Comparison of ENCODE assay signal across 8 mouse cellular contexts in genomic region chr9:57504381-57504700, GRCm38 (mm10). TPM values are rescaled to one million over a fixed set of nuclear protein-coding genes. Genes with fewer than 3 reads are reported as not detected.
A peak's percentile ranks its signal among the peaks of the same experiment; 100 is the strongest.
DNase-seq lines count a peak whose midpoint lies in the region; ATAC-seq and TF ChIP-seq lines count a peak whose summit lies in the region.

No protein-coding gene starts in this region.

- no peak overlapping the region for H3K27ac ChIP-seq in embryonic facial prominence, embryonic 13.5 days
- H3K27ac ChIP-seq in heart, embryonic 16.5 days (ENCODE audit: low read length): no peak overlapping the region
- H3K27ac ChIP-seq in lung, embryonic 15.5 days: no peak overlapping the region
- peak overlapping the region; percentile 97 for H3K27ac ChIP-seq in olfactory bulb, adult 2 months (ENCODE audit: insufficient read depth, low read depth, low read length)

- H3K4me2 ChIP-seq in embryonic facial prominence, embryonic 13.5 days: peak overlapping the region; percentile 91
- peak overlapping the region; percentile 99 for H3K4me2 ChIP-seq in heart, embryonic 16.5 days (ENCODE audit: low read depth, low read length)
- H3K4me2 ChIP-seq in lung, embryonic 15.5 days: peak overlapping the region; percentile 84

- peaks cover 38% of the 10 kb centered on the region for H3K4me1 ChIP-seq in embryonic facial prominence, embryonic 13.5 days
- H3K4me1 ChIP-seq in heart, embryonic 16.5 days (ENCODE audit: control insufficient read depth, insufficient read depth, low read length): peaks cover 42% of the 10 kb centered on the region
- H3K4me1 ChIP-seq in lung, embryonic 15.5 days: peaks cover 34% of the 10 kb centered on the region
- peaks cover 30% of the 10 kb centered on the region for H3K4me1 ChIP-seq in olfactory bulb, adult 2 months (ENCODE audit: control insufficient read depth, insufficient read depth, low read length)

- H3K27me3 ChIP-seq in embryonic facial prominence, embryonic 13.5 days: peaks cover 75% of the 10 kb centered on the region
- H3K27me3 ChIP-seq in heart, embryonic 16.5 days (ENCODE audit: control insufficient read depth, insufficient read depth, low read length): peaks cover 43% of the 10 kb centered on the region
- peaks cover 74% of the 10 kb centered on the region for H3K27me3 ChIP-seq in lung, embryonic 15.5 days

- 1% methylated on average over 34 of the region's 34 CpGs for WGBS in embryonic facial prominence, embryonic 13.5 days
- WGBS in heart, embryonic 16.5 days: 1% methylated on average over 34 of the region's 34 CpGs
- 2% methylated on average over 34 of the region's 34 CpGs for WGBS in lung, embryonic 15.5 days
- WGBS in olfactory bulb, adult 2 months: under 1% methylated on average over 34 of the region's 34 CpGs

- ATAC-seq in embryonic facial prominence, embryonic 13.5 days (ENCODE audit: insufficient number of reproducible peaks, insufficient read depth, low FRiP score, low TSS enrichment, low read depth): no peak
- ATAC-seq in heart, embryonic 16.5 days (replicated peaks; ENCODE audit: extremely low read depth, insufficient read depth, low FRiP score): 0 out of 2 replicates have a peak, but pooled peaks have one; percentile 34
- ATAC-seq in lung, embryonic 15.5 days (ENCODE audit: borderline replicate concordance, extremely low read depth, low FRiP score, low TSS enrichment): peak; percentile 48; the same call in 1 of the 2 replicates

- peak; percentile 18; the same call in 1 of the 2 replicates for TF ChIP-seq CTCF in olfactory bulb, adult 2 months (IDR thresholded peaks at IDR 0.05; ENCODE audit: insufficient read depth, low read depth, low read length)

- TF ChIP-seq POLR2A in olfactory bulb, adult 2 months (IDR thresholded peaks at IDR 0.05; ENCODE audit: insufficient read depth, low read depth, low read length): no peak; the same call in 1 of the 2 replicates

- peak; percentile 96 for DNase-seq in heart, adult 11 months
- no peak for DNase-seq in heart, adult 8-10 months (ENCODE audit: low spot score)
- DNase-seq in kidney, postnatal 10 days: peak; percentile 76
- DNase-seq in thymus, adult 18-20 months: peak; percentile 31 to 32

- peak overlapping the region; percentile 49 for H3K4me3 ChIP-seq in embryonic facial prominence, embryonic 13.5 days
- peak overlapping the region; percentile 62 for H3K4me3 ChIP-seq in heart, embryonic 16.5 days (ENCODE audit: low read length)
- peak overlapping the region; percentile 43 for H3K4me3 ChIP-seq in lung, embryonic 15.5 days
- peak overlapping the region; percentile 60 for H3K4me3 ChIP-seq in olfactory bulb, adult 2 months (ENCODE audit: insufficient read depth, low read depth, low read length)

- H3K36me3 ChIP-seq in embryonic facial prominence, embryonic 13.5 days: no peaks in the 10 kb centered on the region
- H3K36me3 ChIP-seq in heart, embryonic 16.5 days (ENCODE audit: control insufficient read depth, insufficient read depth): no peaks in the 10 kb centered on the region
- no peaks in the 10 kb centered on the region for H3K36me3 ChIP-seq in lung, embryonic 15.5 days

- no peaks in the 10 kb centered on the region for H3K9me3 ChIP-seq in embryonic facial prominence, embryonic 13.5 days
- H3K9me3 ChIP-seq in heart, embryonic 16.5 days (replicated peaks; ENCODE audit: control insufficient read depth, low read length): no peaks in the 10 kb centered on the region
- no peaks in the 10 kb centered on the region for H3K9me3 ChIP-seq in lung, embryonic 15.5 days

- H3K9ac ChIP-seq in embryonic facial prominence, embryonic 13.5 days: peak overlapping the region; percentile 63
- H3K9ac ChIP-seq in heart, embryonic 16.5 days (ENCODE audit: low read length): peak overlapping the region; percentile 72
- peak overlapping the region; percentile 2; the same call in 1 of the 2 replicates for H3K9ac ChIP-seq in lung, embryonic 15.5 days

RNA-seq across cellular contexts. Expression of gene Rpp25, which starts 0.5 kb away (rescaled TPM):
- 1 to 10 TPM; 2.0 to 3.7 (median 2.0) TPM for total RNA-seq in heart, adult 8-10 months (2022)
- 0.61 and 1.3 TPM in 2 replicates for polyA plus RNA-seq in embryonic facial prominence, embryonic 13.5 days (2015; fragmentation: Nextera tagmentation; extraction: Ambion mirVana)
- 11.5 and 15.9 TPM in 2 replicates for polyA plus RNA-seq in heart, embryonic 16.5 days (2015; fragmentation: Nextera tagmentation; extraction: Ambion mirVana)
- polyA plus RNA-seq in lung, embryonic 15.5 days (2015; fragmentation: Nextera tagmentation; extraction: Ambion mirVana): 2.2 and 2.9 TPM in 2 replicates
- polyA plus RNA-seq in olfactory bulb, adult 2 months (2012; ENCODE audit: insufficient read depth, insufficient read length, low replicate concordance, missing spikeins): not detected in 2 replicates

RNA-seq across cellular contexts. Expression of gene Cox5a, which starts 16.7 kb away (rescaled TPM):
- total RNA-seq in heart, adult 8-10 months (2022): 1,000 to 10,000 TPM; 2,249 to 2,640 (median 2,421) TPM
- 473 and 528 TPM in 2 replicates for polyA plus RNA-seq in embryonic facial prominence, embryonic 13.5 days (2015; fragmentation: Nextera tagmentation; extraction: Ambion mirVana)
- 1,790 and 1,803 TPM in 2 replicates for polyA plus RNA-seq in heart, embryonic 16.5 days (2015; fragmentation: Nextera tagmentation; extraction: Ambion mirVana)
- polyA plus RNA-seq in lung, embryonic 15.5 days (2015; fragmentation: Nextera tagmentation; extraction: Ambion mirVana): 516 and 522 TPM in 2 replicates
- polyA plus RNA-seq in olfactory bulb, adult 2 months (2012; ENCODE audit: insufficient read depth, insufficient read length, low replicate concordance, missing spikeins): not detected in 2 replicates

RNA-seq across cellular contexts. Expression of gene Fam219b, which starts 33.0 kb away (rescaled TPM):
- total RNA-seq in heart, adult 8-10 months (2022): 10 to 100 TPM in 3 of 4 experiments, 1 to 10 TPM in 1; 9.5 to 11.6 (median 10.8) TPM
- polyA plus RNA-seq in embryonic facial prominence, embryonic 13.5 days (2015; fragmentation: Nextera tagmentation; extraction: Ambion mirVana): 25.1 and 28.9 TPM in 2 replicates
- 12.7 and 13.4 TPM in 2 replicates for polyA plus RNA-seq in heart, embryonic 16.5 days (2015; fragmentation: Nextera tagmentation; extraction: Ambion mirVana)
- 23.1 and 23.2 TPM in 2 replicates for polyA plus RNA-seq in lung, embryonic 15.5 days (2015; fragmentation: Nextera tagmentation; extraction: Ambion mirVana)
- polyA plus RNA-seq in olfactory bulb, adult 2 months (2012; ENCODE audit: insufficient read depth, insufficient read length, low replicate concordance, missing spikeins): not detected in 2 replicates

RNA-seq across cellular contexts. Expression of gene Scamp5, which starts 36.5 kb away (rescaled TPM):
- 1 to 10 TPM; 4.1 to 7.3 (median 6.5) TPM for total RNA-seq in heart, adult 8-10 months (2022)
- polyA plus RNA-seq in embryonic facial prominence, embryonic 13.5 days (2015; fragmentation: Nextera tagmentation; extraction: Ambion mirVana): 14.8 and 16.4 TPM in 2 replicates
- 7.9 TPM in 2 replicates for polyA plus RNA-seq in heart, embryonic 16.5 days (2015; fragmentation: Nextera tagmentation; extraction: Ambion mirVana)
- polyA plus RNA-seq in lung, embryonic 15.5 days (2015; fragmentation: Nextera tagmentation; extraction: Ambion mirVana): 6.3 and 6.9 TPM in 2 replicates
- not detected in 2 replicates for polyA plus RNA-seq in olfactory bulb, adult 2 months (2012; ENCODE audit: insufficient read depth, insufficient read length, low replicate concordance, missing spikeins)

RNA-seq across cellular contexts. Expression of gene Mpi, which starts 48.2 kb away (rescaled TPM):
- 100 to 1,000 TPM; 127 to 162 (median 147) TPM for total RNA-seq in heart, adult 8-10 months (2022)
- 47.1 and 48.8 TPM in 2 replicates for polyA plus RNA-seq in embryonic facial prominence, embryonic 13.5 days (2015; fragmentation: Nextera tagmentation; extraction: Ambion mirVana)
- polyA plus RNA-seq in heart, embryonic 16.5 days (2015; fragmentation: Nextera tagmentation; extraction: Ambion mirVana): 89.8 and 95.6 TPM in 2 replicates
- 39.8 and 46.3 TPM in 2 replicates for polyA plus RNA-seq in lung, embryonic 15.5 days (2015; fragmentation: Nextera tagmentation; extraction: Ambion mirVana)
- not detected in 2 replicates for polyA plus RNA-seq in olfactory bulb, adult 2 months (2012; ENCODE audit: insufficient read depth, insufficient read length, low replicate concordance, missing spikeins)

Comparison
In these comparisons a context has a peak if more than half of its experiments do, and no peak if none do; other contexts are left out.
1. H3K9ac ChIP-seq: peak in every context shown above with its lines; median percentile 72 in heart, embryonic 16.5 days; 63 in embryonic facial prominence, embryonic 13.5 days; 2 in lung, embryonic 15.5 days.